Comparison of ENCODE assay signal across 8 mouse cellular contexts in the genomic region with DNA sequence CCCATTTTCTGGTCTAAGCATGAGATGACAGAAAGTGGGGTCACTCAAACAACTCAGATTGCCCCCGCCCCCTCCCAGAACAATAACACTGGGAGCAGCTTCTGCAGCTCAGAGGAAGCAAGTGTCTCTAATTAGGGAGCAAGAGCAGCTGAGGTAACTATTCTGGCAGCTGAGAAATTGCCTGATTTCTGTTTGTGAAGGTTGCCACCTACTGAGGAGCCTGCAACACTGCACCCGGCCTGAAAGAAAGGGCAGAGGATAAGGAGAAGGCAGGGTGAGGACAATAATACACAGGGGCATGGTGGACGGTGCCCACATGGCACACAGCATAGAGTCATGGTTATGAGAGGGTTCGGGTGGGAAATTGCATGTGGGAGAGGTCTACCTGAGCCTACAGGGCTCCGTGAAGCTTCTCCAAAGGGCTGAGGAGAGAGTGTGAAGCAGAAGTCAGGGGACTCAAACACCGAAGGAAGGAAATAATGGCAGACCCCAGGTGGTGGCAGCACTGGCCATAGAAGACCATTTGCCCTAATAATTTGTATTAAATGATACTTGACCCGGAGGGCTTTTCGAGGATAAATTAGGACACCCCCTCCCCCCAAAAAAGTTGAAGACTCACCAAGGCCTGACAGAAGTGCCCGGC.
A peak's percentile ranks its signal among the peaks of the same experiment; 100 is the strongest.
DNase-seq lines count a peak whose midpoint lies in the region; ATAC-seq and TF ChIP-seq lines count a peak whose summit lies in the region.

No protein-coding gene starts in this region.

- DNase-seq in brain, adult 2 months (ENCODE audit: low read depth, low spot score) = peak; percentile 95

- H3K27ac ChIP-seq in ES-Bruce4 (ENCODE audit: insufficient read depth, low read length) = no peak overlapping the region
- no peak overlapping the region for H3K27ac ChIP-seq in embryonic fibroblast, embryonic 13.5 days (ENCODE audit: insufficient read depth, low read length)
- H3K27ac ChIP-seq in heart, embryonic 12.5 days (ENCODE audit: poor library complexity, severe bottlenecking) = no peak overlapping the region
- H3K27ac ChIP-seq in kidney, embryonic 16.5 days (ENCODE audit: low read length) = no peak overlapping the region
- no peak overlapping the region for H3K27ac ChIP-seq in limb, embryonic 13.5 days
- H3K27ac ChIP-seq in neural tube, embryonic 13.5 days (replicated peaks) = no peak overlapping the region

- H3K36me3 ChIP-seq in ES-Bruce4 (ENCODE audit: control insufficient read depth, insufficient read depth, low read length, poor library complexity, severe bottlenecking) = no peaks in the 10 kb centered on the region
- H3K36me3 ChIP-seq in heart, embryonic 12.5 days = no peaks in the 10 kb centered on the region
- H3K36me3 ChIP-seq in kidney, embryonic 16.5 days (ENCODE audit: insufficient read depth, low read length) = no peaks in the 10 kb centered on the region
- H3K36me3 ChIP-seq in limb, embryonic 13.5 days = no peaks in the 10 kb centered on the region
- no peaks in the 10 kb centered on the region for H3K36me3 ChIP-seq in neural tube, embryonic 13.5 days

- TF ChIP-seq POLR2A in ES-Bruce4 (IDR thresholded peaks at IDR 0.05; ENCODE audit: insufficient read depth, low read length) = no peak
- TF ChIP-seq POLR2A in embryonic fibroblast, embryonic 13.5 days (IDR thresholded peaks at IDR 0.05; ENCODE audit: low read depth, low read length) = no peak

- peak; percentile 45; the same call in 1 of the 2 replicates for ATAC-seq in heart, embryonic 12.5 days (ENCODE audit: insufficient number of reproducible peaks, low FRiP score)
- ATAC-seq in kidney, embryonic 16.5 days (ENCODE audit: low FRiP score, low TSS enrichment) = peak; percentile 71
- ATAC-seq in limb, embryonic 13.5 days (ENCODE audit: low FRiP score, low read depth) = peak; percentile 51
- ATAC-seq in neural tube, embryonic 13.5 days (ENCODE audit: low read depth) = peak; percentile 91
- ATAC-seq in megakaryocyte, adult 5-6 weeks (ENCODE audit: poor library complexity, severe bottlenecking) = no peak

- H3K4me2 ChIP-seq in heart, embryonic 12.5 days = no peak overlapping the region
- no peak overlapping the region for H3K4me2 ChIP-seq in kidney, embryonic 16.5 days (replicated peaks; ENCODE audit: low read depth, low read length)
- no peak overlapping the region for H3K4me2 ChIP-seq in limb, embryonic 13.5 days (replicated peaks)
- H3K4me2 ChIP-seq in neural tube, embryonic 13.5 days = no peak overlapping the region

- no peak for TF ChIP-seq EP300 in ES-Bruce4 (IDR thresholded peaks at IDR 0.05; ENCODE audit: insufficient read depth, low read depth, low read length)

- peak; percentile 72 for TF ChIP-seq CTCF in ES-Bruce4 (IDR thresholded peaks at IDR 0.05; ENCODE audit: low read depth, low read length)
- peak; percentile 65; the same call in 1 of the 2 replicates for TF ChIP-seq CTCF in embryonic fibroblast, embryonic 13.5 days (IDR thresholded peaks at IDR 0.05; ENCODE audit: borderline replicate concordance, insufficient read depth, low read length)

- H3K4me1 ChIP-seq in ES-Bruce4 (ENCODE audit: control insufficient read depth, insufficient read depth, low read length) = no peaks in the 10 kb centered on the region
- H3K4me1 ChIP-seq in embryonic fibroblast, embryonic 13.5 days (ENCODE audit: control insufficient read depth, insufficient read depth, low read length) = 0 out of 2 replicates have a peak, but pooled peaks cover 2% of the 10 kb centered on the region
- 0 out of 2 replicates have a peak, but pooled peaks cover 5% of the 10 kb centered on the region for H3K4me1 ChIP-seq in heart, embryonic 12.5 days (replicated peaks)
- H3K4me1 ChIP-seq in kidney, embryonic 16.5 days (ENCODE audit: insufficient read depth, low read length) = peaks cover 5% of the 10 kb centered on the region
- H3K4me1 ChIP-seq in limb, embryonic 13.5 days = peaks cover 7% of the 10 kb centered on the region
- H3K4me1 ChIP-seq in neural tube, embryonic 13.5 days (replicated peaks) = peaks cover 6% of the 10 kb centered on the region; the same call in 1 of the 2 replicates

- no peaks in the 10 kb centered on the region for H3K9me3 ChIP-seq in ES-Bruce4 (replicated peaks; ENCODE audit: control insufficient read depth, insufficient read depth, low read length, poor library complexity, severe bottlenecking)
- H3K9me3 ChIP-seq in heart, embryonic 12.5 days (replicated peaks) = no peaks in the 10 kb centered on the region
- no peaks in the 10 kb centered on the region for H3K9me3 ChIP-seq in kidney, embryonic 16.5 days (ENCODE audit: low read length)
- H3K9me3 ChIP-seq in limb, embryonic 13.5 days = no peaks in the 10 kb centered on the region
- H3K9me3 ChIP-seq in neural tube, embryonic 13.5 days = no peaks in the 10 kb centered on the region

- no peaks in the 10 kb centered on the region for H3K27me3 ChIP-seq in ES-Bruce4 (ENCODE audit: control insufficient read depth, insufficient read depth, low read length, poor library complexity, severe bottlenecking)
- H3K27me3 ChIP-seq in heart, embryonic 12.5 days (replicated peaks) = no peaks in the 10 kb centered on the region
- no peaks in the 10 kb centered on the region for H3K27me3 ChIP-seq in kidney, embryonic 16.5 days (ENCODE audit: insufficient read depth, low read length)
- H3K27me3 ChIP-seq in limb, embryonic 13.5 days = no peaks in the 10 kb centered on the region
- H3K27me3 ChIP-seq in neural tube, embryonic 13.5 days = no peaks in the 10 kb centered on the region

- no peak overlapping the region for H3K4me3 ChIP-seq in ES-Bruce4 (ENCODE audit: low read depth, low read length)
- no peak overlapping the region for H3K4me3 ChIP-seq in embryonic fibroblast, embryonic 13.5 days (ENCODE audit: insufficient read depth, low read length)
- no peak overlapping the region for H3K4me3 ChIP-seq in heart, embryonic 12.5 days
- H3K4me3 ChIP-seq in kidney, embryonic 16.5 days (ENCODE audit: low read length) = no peak overlapping the region
- no peak overlapping the region for H3K4me3 ChIP-seq in limb, embryonic 13.5 days
- H3K4me3 ChIP-seq in neural tube, embryonic 13.5 days = no peak overlapping the region

- no peak overlapping the region for H3K9ac ChIP-seq in ES-Bruce4 (ENCODE audit: low read depth, poor library complexity, severe bottlenecking)
- no peak overlapping the region for H3K9ac ChIP-seq in heart, embryonic 12.5 days
- H3K9ac ChIP-seq in kidney, embryonic 16.5 days (replicated peaks; ENCODE audit: low read length) = no peak overlapping the region
- no peak overlapping the region for H3K9ac ChIP-seq in limb, embryonic 13.5 days
- 0 out of 2 replicates have a peak overlapping the region, but pooled peaks have one; percentile 18 for H3K9ac ChIP-seq in neural tube, embryonic 13.5 days

- WGBS in heart, embryonic 12.5 days = 36% methylated on average over 9 of the region's 9 CpGs
- 38% methylated on average over 9 of the region's 9 CpGs for WGBS in kidney, embryonic 16.5 days
- 25% methylated on average over 9 of the region's 9 CpGs for WGBS in limb, embryonic 13.5 days
- WGBS in neural tube, embryonic 13.5 days = 26% methylated on average over 9 of the region's 9 CpGs
